ENCODE assay signal across 8 mouse cellular contexts in the genomic region with DNA sequence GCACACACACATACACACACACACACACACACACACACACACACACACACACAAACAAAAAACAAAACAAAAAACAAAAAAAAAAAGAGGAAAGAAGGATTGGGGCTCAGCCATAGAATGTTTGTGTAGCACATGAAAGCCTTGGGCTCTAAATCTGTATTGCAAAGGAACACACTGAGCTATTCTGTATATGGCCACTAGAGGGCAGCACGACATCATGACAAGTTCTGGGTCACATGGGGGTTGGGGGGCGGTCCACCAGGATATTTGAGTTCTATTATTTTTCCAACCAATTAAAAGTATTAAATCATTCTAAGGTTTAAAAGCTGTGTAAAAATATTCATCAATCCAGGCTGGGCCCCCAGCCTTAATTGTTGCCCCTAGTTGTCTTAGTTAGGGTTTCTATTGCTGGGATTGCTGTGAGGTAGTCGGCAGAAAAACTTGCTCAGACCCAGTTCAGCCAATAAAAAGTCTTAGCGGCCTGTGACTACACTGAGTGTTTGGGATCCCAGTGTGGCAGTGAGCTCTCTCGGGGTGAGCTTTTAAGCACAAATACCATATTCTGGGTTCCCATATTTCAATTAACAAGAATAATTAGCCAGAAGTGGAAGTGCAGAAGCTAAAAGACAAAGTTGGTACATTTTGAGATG. TPM values are rescaled to one million over a fixed set of nuclear protein-coding genes. Genes with fewer than 3 reads are reported as not detected.
A peak's percentile ranks its signal among the peaks of the same experiment; 100 is the strongest.
DNase-seq lines count a peak whose midpoint lies in the region; ATAC-seq and TF ChIP-seq lines count a peak whose summit lies in the region.

No protein-coding gene starts in this region.

- peaks cover 5% of the 10 kb centered on the region for H3K27me3 ChIP-seq in Patski
- no peaks in the 10 kb centered on the region for H3K27me3 ChIP-seq in cerebellum, adult 2 months (ENCODE audit: control insufficient read depth, insufficient read depth, low read length)
- H3K27me3 ChIP-seq in forebrain, postnatal 0 days (ENCODE audit: insufficient read depth, low read length), result no peaks in the 10 kb centered on the region
- H3K27me3 ChIP-seq in hindbrain, embryonic 15.5 days, result no peaks in the 10 kb centered on the region

- POLR2A ChIA-PET in Patski (lab: Charles Lee), result interaction anchor here (0.7 kb wide), 1 partner anchor 1884 kb away, joined by 5 read pairs; no protein-coding TSS in a partner anchor

- H3K4me3 ChIP-seq in cerebellum, adult 2 months (replicated peaks; ENCODE audit: insufficient read depth, low read depth, low read length), result no peak overlapping the region
- no peak overlapping the region for H3K4me3 ChIP-seq in forebrain, postnatal 0 days (ENCODE audit: low read depth, low read length)
- H3K4me3 ChIP-seq in hindbrain, embryonic 15.5 days, result no peak overlapping the region

- ATAC-seq in Patski, result no peak
- peak; percentile 87 for ATAC-seq in forebrain, postnatal 0 days
- ATAC-seq in hindbrain, embryonic 15.5 days (ENCODE audit: low FRiP score, low read depth), result 0 out of 2 replicates have a peak, but pooled peaks have one; percentile 75
- ATAC-seq in megakaryocyte, adult 5-6 weeks (ENCODE audit: poor library complexity, severe bottlenecking), result peak; percentile 39; the same call in 1 of the 2 replicates
- ATAC-seq in inflammation-experienced regulatory T-cells, adult 6 months, result no peak

- H3K4me1 ChIP-seq in cerebellum, adult 2 months (ENCODE audit: control insufficient read depth, insufficient read depth, low read length), result no peaks in the 10 kb centered on the region
- no peaks in the 10 kb centered on the region for H3K4me1 ChIP-seq in forebrain, postnatal 0 days (ENCODE audit: insufficient read depth)
- no peaks in the 10 kb centered on the region for H3K4me1 ChIP-seq in hindbrain, embryonic 15.5 days (replicated peaks)

- H3K9me3 ChIP-seq in forebrain, postnatal 0 days (ENCODE audit: low read length), result no peaks in the 10 kb centered on the region
- H3K9me3 ChIP-seq in hindbrain, embryonic 15.5 days, result no peaks in the 10 kb centered on the region

- CTCF ChIA-PET in Patski (lab: Charles Lee), result interaction anchor here (1.0 to 2.7 kb wide), 9 partner anchors 11 to 396 kb away, joined by 3 to 13 read pairs (median 4); no protein-coding TSS in a partner anchor

- 19% methylated on average over 5 of the region's 5 CpGs for whole genome bisulfite sequencing in cerebellum, adult 2 months
- 18% methylated on average over 5 of the region's 5 CpGs for WGBS in forebrain, postnatal 0 days
- WGBS in hindbrain, embryonic 15.5 days, result 33% methylated on average over 5 of the region's 5 CpGs

- TF ChIP-seq CTCF in Patski (IDR thresholded peaks at IDR 0.05), result peak; percentile 81
- peak; percentile 76 for TF ChIP-seq CTCF in cerebellum, adult 2 months (IDR thresholded peaks at IDR 0.05; ENCODE audit: borderline replicate concordance, insufficient read depth, low read depth, low read length)
- TF ChIP-seq CTCF in forebrain, postnatal 0 days (IDR thresholded peaks at IDR 0.05; ENCODE audit: low read depth), result peak; percentile 94

- H3K36me3 ChIP-seq in forebrain, postnatal 0 days (ENCODE audit: insufficient read depth), result no peaks in the 10 kb centered on the region
- H3K36me3 ChIP-seq in hindbrain, embryonic 15.5 days, result no peaks in the 10 kb centered on the region

- peak overlapping the region; percentile 37 for H3K4me2 ChIP-seq in forebrain, postnatal 0 days (ENCODE audit: low read depth)
- peak overlapping the region; percentile 35 for H3K4me2 ChIP-seq in hindbrain, embryonic 15.5 days

- in situ Hi-C loops in Patski (cut with MboI; ENCODE audit: low pct_unique_long_range_greater_than_20kb), result loop anchor here (10.0 kb wide), 1 partner anchor 391 kb away; no protein-coding TSS in a partner anchor

- DNase-seq in Patski (ENCODE audit: low read depth, low spot score), result no peak
- peak; percentile 29 to 30 for DNase-seq in cerebellum, adult 2 months
- peak; percentile 90 for DNase-seq in forebrain, postnatal 0 days
- DNase-seq in layer of hippocampus, postnatal 36 days, result peak; percentile 48 to 64
- DNase-seq in right cerebral cortex, postnatal 36 days (ENCODE audit: low spot score in 2 of 2), result peak; percentile 42 to 44

- TF ChIP-seq POLR2A in cerebellum, adult 2 months (IDR thresholded peaks at IDR 0.05; ENCODE audit: borderline replicate concordance, insufficient read depth, low read length), result no peak

- H3K9ac ChIP-seq in forebrain, postnatal 0 days, result no peak overlapping the region
- H3K9ac ChIP-seq in hindbrain, embryonic 15.5 days, result no peak overlapping the region

- no peak overlapping the region for H3K27ac ChIP-seq in cerebellum, adult 2 months (ENCODE audit: insufficient read depth, low read length)
- H3K27ac ChIP-seq in forebrain, postnatal 0 days (ENCODE audit: low read depth, low read length), result no peak overlapping the region
- no peak overlapping the region for H3K27ac ChIP-seq in hindbrain, embryonic 15.5 days (replicated peaks)

RNA-seq across cellular contexts. Expression of gene Gcnt2, which starts 16.0 kb away (rescaled TPM):
- 71.2 TPM for polyA plus RNA-seq in Patski (2021)
- 2.3 and 2.5 TPM in 2 replicates for polyA plus RNA-seq in cerebellum, adult 2 months (2012; rRNA removed)
- total RNA-seq in forebrain, postnatal 0 days (2014; rRNA removed), result 8.2 and 9.2 TPM in 2 replicates
- 3.3 and 3.4 TPM in 2 replicates for polyA plus RNA-seq in forebrain, postnatal 0 days (2015; fragmentation: Nextera tagmentation; extraction: Ambion mirVana)
- polyA plus RNA-seq in hindbrain, embryonic 15.5 days (2015; fragmentation: Nextera tagmentation; extraction: Ambion mirVana), result 6.6 and 6.8 TPM in 2 replicates
- 10 to 100 TPM; 16.7 to 17.7 TPM for total RNA-seq in layer of hippocampus, postnatal 36 days (2021)
- total RNA-seq in megakaryocyte, adult 5-6 weeks (2015), result 22.7 and 23.6 TPM in 2 replicates
- 11.7 and 15.3 TPM in 2 replicates for total RNA-seq in megakaryocyte, adult 5-6 weeks (2017)
- polyA plus RNA-seq in inflammation-experienced regulatory T-cells, adult 6 months (2017; shearing (Covaris generic)), result 1 to 10 TPM in 1 of 3 experiments, under 1 TPM in 1, not detected in 1; 0.17 to 1.1 TPM

Comparison
In these comparisons a context has a peak if more than half of its experiments do, and no peak if none do; other contexts are left out.
1. ATAC-seq: peak in forebrain, postnatal 0 days (single experiment), hindbrain, embryonic 15.5 days (single experiment) and megakaryocyte, adult 5-6 weeks (single experiment); none in Patski (single experiment) and inflammation-experienced regulatory T-cells, adult 6 months (single experiment).
2. Peak in every context shown above with its lines, with median percentiles within 50 percentile points of each other: CTCF ChIP-seq.